Mouse (Mus musculus) CH12.LX (cell line): ENCODE measurements at regions not wholly inside any gene's neighbourhood (a gene's known extent, or its start where the extent isn't known, plus 50 kb on each side); places are given as distances from the start of the nearest gene placed in this dataset.

Source experiments
- BHLHE40 ChIP-seq: IDR thresholded peaks from 2 replicates; pipeline ENCODE4 v1.6.1; 2011; ENCODE audit warnings: mild to moderate bottlenecking, low read depth, low read length, improper control_type of control experiment
- POLR2A ChIP-seq: IDR thresholded peaks from 2 replicates; pipeline ENCODE4 v1.6.1; 2011; ENCODE audit warnings: low read depth, mild to moderate bottlenecking, improper control_type of control experiment, low read length

DNA sequence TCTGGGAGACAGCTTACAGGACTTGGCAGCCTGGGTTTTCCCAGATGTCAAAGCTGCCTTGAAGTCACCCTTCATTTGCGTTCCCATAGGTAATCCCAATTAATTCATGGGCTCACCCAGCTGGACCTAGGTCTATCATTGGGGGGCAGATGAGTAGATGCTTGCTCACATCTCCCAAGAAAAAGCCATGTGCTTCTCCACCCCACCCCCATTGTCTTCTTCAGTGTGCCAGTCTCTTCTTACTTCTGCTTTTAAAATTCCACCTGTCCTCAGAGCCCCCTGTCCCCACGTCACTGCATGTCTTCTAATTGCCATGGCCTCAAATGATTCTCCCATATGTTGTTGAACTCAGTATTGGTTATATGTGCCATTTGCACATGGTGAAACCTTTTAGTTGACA lies 240.9 kb upstream of the Runx1 start:
- TF ChIP-seq BHLHE40 (no peak), POLR2A (no peak)
